Mouse (Mus musculus): ENCODE data around the gene Map2k5. TPM values are rescaled to one million over a fixed set of nuclear protein-coding genes. Genes with fewer than 3 reads are reported as not detected.
A peak's percentile ranks its signal among the peaks of the same experiment; 100 is the strongest.

The Map2k5 gene
- total RNA-seq, 2 experiments from 2014 or later: 26.0 to 26.2 TPM

DNA sequence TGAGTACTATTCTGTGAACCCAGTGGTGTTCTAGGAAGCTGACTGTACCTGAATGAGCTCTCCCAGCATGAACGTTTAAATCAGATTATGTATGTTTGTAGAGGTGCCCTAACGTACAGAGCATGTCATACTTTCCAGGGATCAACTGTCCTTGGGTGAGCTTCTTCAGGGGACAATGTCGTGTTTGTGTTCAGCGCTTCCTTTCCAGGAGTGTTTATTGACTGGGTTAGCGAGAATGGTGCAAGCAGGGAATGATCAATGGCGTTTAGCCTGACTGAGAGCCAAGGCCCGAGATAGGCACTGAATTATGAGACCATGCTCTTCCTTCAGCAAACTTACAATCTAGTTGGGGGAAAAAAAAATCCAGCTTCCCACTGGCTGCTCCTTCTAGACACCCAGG lies 193.8 kb downstream of the Map2k5 start:
- no peak for DNase-seq

DNA sequence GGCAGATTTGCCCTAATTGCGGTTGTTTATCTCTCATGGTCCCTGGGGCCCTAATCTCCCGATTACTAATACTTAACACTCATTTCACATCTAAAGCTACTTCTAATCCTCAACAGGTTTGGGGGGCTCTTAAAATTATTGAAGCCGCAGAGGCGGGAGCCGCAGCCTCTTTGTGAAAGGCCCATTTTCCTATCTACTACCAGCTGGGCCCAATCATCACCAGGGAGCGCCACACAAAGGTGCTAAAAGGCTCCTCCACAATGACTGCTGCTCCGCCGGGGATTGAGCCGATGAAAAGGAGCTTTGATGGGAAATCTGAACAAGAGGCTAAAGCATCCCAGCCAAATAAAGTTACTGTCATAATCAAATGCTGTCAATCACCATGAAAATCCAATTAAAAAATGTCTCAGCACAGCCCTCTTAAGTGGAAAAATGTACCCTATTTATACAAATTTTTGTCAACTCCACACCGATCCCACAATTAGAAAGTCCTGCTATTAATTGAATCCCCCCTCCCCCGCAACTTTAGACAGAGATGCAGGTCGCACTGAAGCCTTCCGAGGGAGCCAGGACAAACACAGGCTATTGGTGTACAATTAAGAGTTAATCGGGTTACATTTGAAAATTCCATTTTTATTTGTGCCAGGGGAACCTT lies 195.3 kb downstream of the Map2k5 start:
- no peak for DNase-seq

DNA sequence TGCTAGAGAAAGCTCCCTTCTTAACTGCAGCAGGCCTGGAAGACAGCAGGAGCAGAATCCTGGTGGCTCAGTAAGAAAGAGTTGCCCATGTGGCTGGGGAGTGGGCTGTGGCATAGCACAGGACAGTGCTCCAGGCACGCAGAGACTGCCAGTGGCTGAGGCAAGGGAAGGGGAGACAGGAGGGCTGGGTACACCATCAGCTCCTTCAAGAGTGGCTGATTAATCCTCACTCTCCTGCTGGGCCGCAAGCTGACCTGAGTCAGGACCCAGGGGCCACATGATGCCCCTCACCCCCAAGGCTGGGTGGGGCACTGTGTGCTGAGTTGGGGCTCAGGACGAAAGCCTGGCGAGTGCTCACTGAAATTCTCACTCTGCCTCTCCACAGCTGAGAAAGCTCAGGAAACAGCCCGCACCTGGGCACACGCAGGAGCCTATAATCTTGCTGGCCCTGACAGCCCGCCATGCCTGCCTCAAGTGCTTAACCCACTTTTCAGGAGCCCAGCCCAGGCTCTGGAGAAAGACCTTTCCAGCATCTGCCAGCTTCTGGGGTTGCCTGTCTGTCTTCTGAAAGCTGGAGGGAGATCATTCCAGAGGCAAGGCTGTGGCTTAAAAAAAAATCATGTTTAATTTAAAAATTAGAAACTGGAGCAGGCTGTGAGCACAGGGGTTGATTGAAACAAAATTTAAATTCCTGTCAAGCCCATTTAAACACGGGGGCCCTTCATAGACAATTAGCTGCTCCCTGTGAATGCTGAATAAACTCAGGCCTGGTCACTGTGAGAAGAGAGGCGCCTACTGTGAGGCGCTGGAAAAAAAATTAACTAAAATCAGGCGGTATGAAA lies 196.1 kb downstream of the Map2k5 start:
- no peak for DNase-seq

DNA sequence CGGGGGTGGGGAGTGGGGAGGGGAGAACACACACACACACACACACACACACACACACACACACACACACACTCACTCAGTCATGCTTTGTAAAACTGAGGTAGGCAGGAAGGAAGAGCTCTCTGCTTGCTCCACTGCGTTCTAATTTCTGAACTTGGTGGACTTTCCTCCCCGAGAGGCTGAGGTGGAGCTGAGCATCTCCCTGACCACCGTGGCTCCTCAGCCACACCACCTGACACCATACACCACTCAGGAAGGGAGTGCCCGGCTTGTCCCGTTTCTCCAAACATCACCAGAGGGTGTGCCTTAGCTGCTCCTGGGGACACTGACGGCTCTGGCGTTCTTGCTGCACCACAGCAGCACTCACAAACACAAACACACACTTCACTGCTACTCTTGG lies 199.4 kb downstream of the Map2k5 start:
- DNase-seq: no peak

DNA sequence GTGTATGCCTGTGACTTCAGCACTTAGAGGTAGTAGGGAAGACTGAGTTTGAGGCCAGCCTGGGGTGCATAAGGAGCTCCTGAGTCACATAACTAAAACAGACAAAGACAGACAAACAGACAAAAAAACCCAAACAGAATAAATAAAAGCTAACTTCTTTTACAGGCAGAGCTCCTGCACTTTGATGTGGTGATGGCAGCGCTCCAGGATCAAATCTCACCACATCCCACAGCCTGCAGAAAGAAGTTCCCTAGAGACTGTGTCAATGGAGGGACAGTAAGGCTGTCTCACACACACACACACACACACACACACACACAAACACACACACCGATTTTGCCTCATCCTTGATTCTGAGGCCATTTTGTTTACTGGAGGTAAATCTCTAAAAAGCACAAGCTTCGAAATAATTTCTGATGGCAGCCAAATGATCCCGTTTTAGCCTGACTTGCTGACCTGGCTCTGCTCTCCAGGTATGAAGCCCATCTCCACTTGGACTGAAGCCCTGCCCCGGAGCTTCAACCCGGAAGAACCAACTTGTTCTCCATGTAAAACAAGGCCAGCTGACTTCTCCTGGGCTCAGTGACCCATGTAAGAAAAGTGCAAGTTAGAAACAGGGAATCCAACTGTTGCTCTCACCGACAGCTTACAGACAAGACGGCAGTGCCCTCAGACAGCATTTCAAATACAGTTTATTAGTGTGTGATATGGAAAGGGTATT lies 203.5 kb downstream of the Map2k5 start:
- DNase-seq: no peak

DNA sequence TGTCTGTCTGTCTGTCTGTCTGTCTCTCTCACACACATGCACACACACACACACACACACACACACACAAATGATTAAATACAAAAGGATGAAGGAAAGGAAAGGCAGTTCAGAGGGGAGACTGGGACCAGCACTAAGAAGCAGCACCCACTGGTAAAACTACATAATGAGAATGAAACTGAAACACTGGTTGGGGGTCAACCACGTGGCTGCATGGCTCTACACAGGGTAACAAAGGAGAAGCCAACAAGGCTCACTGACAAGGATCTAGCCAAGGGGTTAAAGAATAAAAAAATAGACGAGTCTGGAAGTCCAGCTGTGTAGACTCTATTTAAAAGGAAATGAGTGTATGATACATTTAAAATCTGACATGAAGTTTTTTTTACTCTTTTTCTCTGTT lies 205.8 kb downstream of the Map2k5 start:
- no peak for DNase-seq

DNA sequence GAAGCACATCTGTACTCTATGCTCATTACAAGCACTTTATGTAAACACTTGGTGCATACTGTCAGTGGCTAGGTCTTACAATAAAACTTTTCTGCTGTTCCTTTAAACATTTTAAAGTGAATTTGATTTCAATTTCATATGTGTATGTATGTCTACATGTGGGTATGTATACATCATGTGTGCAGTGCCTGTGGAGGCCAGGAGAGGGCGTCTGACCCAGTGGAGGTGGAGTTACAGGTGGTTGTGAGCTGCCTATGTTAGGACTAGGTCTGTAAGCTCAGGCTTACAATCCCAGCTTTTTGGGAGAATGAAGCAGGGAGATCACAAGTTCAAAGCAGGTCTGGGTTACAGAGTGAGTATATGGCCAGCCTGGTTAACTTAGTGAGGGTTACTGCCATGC lies 208.6 kb downstream of the Map2k5 start:
- DNase-seq: no peak

DNA sequence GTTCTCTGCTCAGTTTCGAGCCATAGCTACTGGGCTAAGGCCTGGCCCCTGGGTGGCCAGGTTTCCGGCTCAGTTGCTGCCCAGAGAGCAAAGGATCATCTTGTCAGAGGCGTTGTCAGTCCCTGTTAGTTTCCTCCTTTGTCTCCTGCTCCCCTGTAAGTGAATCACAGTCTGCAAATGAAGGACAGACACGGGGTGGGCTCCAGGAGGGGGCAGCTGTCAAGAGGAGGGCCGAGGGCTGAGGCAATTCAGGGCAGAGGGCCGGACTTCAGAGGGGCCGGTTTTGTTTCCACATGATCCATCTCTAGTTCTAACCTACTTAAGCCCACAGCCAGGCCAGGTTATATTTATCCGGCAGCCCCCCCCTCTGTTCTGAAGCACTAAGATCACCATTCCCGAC lies 212.6 kb downstream of the Map2k5 start:
- no peak for DNase-seq

DNA sequence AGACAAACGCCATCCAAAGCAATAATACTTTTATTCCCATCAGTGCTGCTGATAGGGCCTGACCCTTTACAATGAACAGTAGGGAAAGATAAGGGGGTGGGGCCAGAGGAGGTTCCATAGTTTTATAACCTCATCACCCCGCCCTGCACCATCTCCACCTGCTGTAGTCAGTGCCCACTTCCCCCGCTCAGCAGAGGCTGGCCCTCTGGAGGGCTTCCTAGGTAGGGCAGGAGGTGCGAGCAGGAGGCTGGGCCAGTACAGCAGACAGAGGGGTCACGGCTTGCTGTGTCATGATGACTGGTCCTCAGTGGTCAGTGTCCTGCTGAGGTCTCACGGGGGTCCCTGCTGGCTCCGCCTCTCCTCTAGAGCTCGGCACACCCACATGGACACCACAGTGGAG lies 213.9 kb downstream of the Map2k5 start:
- DNase-seq: no peak

DNA sequence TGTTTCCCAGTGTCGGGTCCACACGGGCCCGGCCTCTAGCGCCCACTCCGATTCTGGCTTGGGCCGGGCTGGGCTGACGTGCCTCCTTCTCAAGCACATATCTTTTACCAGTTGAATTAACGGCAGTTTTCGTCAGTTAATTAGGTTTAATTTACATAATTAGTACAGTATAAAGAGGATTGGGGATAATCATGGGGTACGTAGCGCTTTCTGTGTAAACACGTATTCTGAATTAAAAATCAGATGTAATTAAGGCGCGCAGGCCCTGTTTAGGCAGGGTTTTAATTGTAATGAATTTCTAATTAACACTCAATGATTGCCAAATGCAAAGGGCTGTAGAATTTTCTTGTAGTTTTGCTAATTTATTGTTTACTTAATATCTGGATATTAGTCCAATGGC lies 225.8 kb downstream of the Map2k5 start:
- no peak for DNase-seq

DNA sequence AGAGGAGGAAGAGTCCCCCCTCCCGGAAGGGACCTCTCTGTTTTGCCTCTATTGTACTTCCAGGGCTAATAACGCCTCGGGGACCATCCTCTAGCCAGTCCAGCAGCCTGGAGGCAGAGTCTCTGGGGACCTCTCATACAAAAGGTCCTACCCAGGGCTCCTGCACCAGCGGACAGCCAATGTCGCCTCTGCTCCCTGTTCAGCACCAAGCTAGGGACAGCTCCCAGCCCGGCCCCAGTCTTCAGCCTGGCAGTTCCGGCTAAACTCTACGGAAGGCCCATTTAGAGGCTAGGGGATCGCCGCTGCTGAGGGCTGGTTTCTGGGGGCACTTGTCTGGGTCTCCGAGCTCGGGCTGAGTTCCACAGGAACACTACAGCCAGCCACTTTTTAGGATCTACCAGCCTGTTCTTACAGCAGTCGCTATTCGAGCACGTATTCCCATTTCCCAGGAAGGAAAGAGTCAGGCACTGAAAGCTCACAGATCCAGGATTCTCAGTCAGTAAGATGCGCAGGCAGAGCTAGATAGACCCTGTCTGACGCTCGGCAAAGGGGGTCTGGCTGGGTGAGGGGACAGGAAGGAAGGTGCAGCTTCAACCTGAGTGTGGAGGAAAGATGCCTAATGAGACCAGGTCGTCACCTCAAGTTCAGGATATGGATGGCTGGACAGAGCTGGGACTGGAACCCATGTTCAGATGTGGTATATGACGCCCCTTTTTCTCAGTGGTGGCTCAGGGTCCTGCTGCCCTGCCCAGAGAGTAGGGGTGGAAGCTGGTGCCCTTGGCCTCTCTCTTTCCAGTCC lies 226.4 kb downstream of the Map2k5 start:
- peak; percentile 91 for DNase-seq

DNA sequence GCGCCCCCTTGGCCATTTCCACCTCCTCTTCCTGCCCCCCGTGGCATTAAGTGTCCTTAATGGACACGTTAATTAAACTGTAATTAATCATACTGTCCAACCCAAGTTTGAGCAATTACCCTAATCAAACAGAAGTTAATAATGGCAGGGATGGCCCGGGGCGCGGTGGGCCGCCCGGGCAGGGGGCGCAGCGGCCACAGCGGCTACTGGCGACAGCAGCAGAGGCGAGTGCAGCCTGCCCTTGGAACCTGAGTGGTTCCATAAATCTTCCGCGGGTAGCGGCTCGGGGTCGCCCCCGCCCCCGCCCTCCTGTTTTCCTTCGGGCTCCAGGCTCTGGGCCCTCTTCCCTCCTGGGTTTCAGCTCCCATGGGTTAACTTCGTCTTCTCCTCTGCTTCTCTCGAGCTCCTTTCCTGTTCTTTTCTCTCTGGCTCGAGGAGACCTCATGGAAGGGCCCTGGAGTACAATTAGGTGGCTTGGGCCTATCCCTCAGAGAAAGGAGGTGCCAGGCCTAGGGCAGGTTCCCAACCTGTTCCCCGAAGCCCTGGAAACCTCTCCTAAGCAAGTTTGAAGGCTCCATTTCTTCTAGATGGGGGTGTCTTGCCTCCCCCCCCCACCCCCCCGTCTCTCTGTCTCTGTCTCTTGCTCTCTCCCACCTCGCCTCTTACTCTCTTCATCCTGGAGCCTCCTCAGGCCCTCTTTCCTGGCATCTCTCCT lies 227.5 kb downstream of the Map2k5 start:
- DNase-seq: no peak

DNA sequence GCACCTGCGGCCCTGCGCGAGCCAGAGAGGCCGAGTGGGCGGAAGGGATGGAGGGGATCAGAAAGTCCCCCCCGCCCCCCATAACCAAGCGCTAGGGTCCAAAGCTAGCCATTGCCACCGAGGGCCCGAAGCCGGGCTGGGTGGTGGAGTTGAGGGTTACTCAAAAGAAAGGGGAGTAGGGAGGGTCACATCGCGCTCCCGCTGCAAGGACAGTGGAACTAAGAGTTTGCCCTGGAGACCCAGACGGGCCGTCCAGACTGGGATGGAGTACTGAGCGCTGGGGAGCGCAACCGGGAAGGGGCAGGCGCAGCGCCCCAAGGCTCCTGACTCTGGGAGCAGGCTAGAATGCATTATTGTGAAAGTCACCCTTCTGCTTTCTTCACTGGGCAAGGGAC lies 228.3 kb downstream of the Map2k5 start:
- DNase-seq: no peak

DNA sequence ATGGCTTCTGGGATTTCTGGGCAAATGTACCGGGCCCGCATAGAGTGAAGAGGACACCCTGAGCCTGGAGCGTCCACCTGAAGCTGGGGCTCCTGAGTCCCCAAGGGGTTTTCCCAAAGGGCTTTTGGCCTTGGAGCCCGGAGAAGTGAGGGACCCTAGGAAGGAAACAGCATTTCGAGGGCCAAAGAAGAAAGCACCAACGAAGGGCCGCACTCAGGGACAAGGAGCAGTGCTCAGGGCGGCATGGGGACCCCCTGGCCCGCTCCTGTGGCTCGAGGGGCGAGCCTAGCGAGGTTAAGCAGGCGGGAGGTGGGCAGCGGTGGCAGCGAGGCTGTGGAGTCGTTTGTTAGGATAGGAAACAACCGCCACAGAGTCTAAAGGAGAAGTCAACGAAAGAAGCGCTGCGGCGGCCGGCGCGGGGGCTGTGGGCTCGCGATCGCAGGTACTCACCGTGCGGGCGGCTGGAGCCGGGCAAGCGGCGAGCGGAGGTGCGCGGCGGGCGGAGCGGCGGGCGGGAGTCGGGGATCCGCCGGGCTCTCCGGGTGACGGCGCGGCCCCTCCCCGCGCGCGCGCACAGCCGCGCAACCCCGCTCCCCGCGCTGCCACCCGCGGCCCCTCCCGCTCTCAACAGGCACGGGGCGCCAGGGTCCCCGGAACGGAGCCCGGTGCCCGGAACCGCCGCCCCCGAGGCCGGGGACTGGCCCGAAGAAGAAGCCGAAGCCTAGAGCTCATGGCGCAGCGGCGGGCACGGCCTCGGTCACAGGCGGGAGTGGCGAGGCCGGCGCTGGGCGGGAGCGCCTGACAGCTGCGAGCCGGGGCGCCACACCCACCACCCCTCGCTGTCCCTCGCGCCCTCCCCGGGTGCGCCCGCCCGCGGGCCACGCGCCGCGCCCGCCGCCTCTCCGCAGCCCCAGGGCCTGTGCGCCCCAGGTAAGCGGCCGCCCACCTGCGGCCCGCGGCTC lies 229.0 kb downstream of the Map2k5 start, which contains the start of gene Skor1:
Gene Skor1, minus strand, starts transcription at position 552 of the 962 bp plus-strand sequence.
- DNase-seq: no peak

DNA sequence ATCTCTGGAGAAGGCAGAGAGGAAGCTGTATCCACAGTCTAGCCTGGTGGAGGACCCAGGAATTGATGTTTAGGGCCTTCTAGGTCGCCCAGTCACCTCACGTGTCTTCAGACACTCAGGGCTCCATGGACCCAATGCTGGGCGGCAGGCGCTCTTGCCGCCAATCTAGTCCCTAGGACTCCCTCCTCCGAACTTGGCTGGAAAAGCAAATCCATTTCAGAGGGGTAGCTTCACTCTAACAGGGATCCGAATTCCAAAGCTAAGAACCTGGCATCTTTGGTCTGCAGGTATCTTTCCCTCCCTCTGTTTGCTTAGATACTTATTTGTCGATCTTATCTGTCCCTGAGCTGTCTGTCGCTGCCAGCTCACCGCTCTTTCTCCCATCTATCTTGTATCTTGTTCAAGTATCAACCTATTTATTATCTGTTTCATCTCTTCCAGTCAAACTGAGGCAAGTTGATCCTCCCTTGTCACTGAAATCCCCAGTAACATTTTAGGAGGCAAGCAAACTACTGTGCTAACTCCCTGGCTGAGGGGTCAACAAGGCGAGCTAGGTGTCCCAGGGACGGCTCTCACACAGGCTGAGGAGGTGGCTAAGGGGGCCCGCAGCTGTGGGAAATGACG lies 229.8 kb downstream of the Map2k5 start:
- DNase-seq: no peak

DNA sequence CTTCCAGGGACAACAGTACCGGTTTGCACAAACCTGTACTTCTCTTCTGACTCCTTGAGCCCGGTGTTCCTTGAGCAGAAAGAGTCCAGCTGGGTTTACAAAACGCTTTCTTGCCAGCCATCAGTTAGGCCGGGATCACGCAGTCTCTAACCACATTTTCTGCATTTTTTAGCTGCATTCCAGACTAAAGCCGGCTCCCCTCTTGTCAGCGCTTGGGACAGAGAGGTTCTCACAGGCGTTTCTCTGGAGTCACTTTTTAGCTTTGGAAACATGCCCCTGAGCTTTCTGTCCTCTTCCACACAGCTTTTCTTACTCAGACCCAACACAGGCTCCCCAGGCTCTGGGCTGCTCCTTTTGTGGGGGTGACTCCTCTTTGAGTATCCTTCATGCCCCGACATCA lies 230.4 kb downstream of the Map2k5 start:
- no peak for DNase-seq

DNA sequence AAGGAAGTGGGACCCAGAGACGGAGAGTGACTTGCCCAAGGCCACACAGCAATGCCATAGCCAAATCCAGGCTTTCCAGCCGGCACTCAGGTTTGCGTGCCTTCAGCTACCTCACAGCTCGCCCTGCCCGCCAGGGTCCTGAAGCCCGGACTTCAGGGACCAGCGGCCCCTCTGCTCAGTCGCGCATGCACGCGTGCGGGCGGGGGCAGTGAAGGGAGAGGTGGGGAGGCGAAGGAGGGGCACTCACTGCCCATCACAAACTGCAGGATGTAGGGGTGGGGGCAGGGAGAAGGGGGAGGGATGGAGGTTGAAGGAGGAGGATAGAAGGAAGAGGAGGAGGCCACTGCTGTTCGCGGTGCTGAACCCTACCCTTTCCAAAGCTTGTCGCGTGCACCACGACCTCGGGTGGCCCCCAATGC lies 230.8 kb downstream of the Map2k5 start:
- no peak for DNase-seq

DNA sequence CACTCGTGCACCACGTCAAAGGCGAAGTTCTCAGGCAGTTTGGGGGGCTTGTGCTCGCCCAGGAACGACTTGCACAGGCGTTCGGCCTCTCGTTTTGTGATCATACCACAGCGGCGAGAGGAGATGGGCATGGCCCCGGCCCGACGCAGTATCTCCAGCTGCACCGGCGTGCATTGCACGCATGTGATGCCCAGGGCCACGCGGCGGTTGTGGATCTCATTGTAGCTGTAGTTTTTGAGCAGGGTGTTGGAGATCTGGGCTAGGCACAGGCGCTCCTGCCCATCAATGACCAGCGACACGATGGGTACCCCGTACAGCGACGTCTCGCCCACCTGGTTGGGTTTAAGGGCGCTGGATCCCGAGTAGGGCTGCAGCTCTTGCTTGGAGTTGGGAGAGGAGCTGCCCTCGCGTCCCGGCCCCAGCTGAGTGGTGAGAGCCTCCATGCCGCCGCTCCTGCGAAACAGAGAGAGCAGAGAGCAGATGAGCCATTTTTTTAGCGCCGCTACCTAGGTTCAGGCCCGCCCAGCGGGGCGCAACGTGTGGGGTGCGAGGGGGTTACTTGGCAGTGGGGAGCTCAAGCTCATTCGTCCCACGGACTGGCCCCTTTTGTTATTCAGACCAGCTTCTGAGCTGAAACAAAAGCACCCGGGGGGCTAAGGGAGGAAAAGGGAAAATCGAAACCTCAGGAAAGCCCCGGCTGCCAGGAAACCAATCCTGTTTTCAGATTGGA lies 231.4 kb downstream of the Map2k5 start:
- no peak for DNase-seq
